Mouse (Mus musculus): ENCODE results near the gene Smco1. TPM values are rescaled to one million over a fixed set of nuclear protein-coding genes. Genes with fewer than 3 reads are reported as not detected.

Gene Smco1
- polyA plus RNA-seq, 1 experiment from 2014 or later, result not detected

DNA sequence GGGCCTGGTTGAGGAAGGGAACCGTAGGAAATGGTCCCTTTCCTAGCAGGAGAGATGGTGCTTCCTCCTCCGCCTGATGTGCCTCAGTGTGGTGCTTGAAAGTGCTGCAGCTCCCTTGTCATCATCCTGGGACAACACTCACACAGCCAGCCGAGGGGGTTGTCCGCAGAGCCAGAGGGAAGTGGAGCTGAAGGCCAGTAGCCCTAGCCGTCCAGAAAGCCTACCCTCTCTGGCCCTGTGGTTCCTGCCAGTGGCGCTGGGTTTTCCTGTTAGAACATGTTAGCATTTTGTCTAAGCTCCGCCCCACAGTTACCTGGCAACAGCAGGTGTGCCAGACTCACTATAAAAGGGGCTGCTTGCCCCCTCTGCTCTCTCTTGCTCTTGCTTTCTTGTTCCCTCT is 52.7 kb downstream of the Smco1 start:
- Histone ChIP-seq H3K4me1 (no peaks in the 10 kb centered on the region), H3K9ac (no peak overlapping the region), H3K4me2 (no peak overlapping the region), H3K9me3 (replicated peaks) (no peaks in the 10 kb centered on the region), H3K27ac (no peak overlapping the region), H3K27me3 (no peaks in the 10 kb centered on the region), H3K4me3 (no peak overlapping the region), H3K36me3 (ENCODE audit: poor library complexity, severe bottlenecking) (no peaks in the 10 kb centered on the region)
- ATAC-seq, result no peak
- WGBS, result 47% methylated on average over 7 of the region's 7 CpGs

MicroRNAs encoded within 50 kb of the gene (microRNA counts, 519-probe panel; counts per million panel counts)
- microRNA mmu-miR-1946a, result 177 counts per million, percentile 53 among the panel's probes with 10 or more counts

Small RNA genes lying within 50 kb of the gene (microRNA-seq; reads per million reads assigned to microRNA genes)
- gene Mir1946a, result not detected

Other genes starting within 250 kb of the Smco1 start
- 42.5 and 45.4 TPM in 2 replicates for gene Pak2, start 192.1 kb upstream of the Smco1 start, polyA plus RNA-seq (2015; fragmentation: Nextera tagmentation; extraction: Ambion mirVana)
- gene Pigx, start 171.7 kb upstream of the Smco1 start, polyA plus RNA-seq (2015; fragmentation: Nextera tagmentation; extraction: Ambion mirVana), result 148 and 158 TPM in 2 replicates
- 39.5 and 44.3 TPM in 2 replicates for gene Cep19, start 171.7 kb upstream of the Smco1 start, polyA plus RNA-seq (2015; fragmentation: Nextera tagmentation; extraction: Ambion mirVana)
- gene Nrros, start 105.9 kb upstream of the Smco1 start, polyA plus RNA-seq (2015; fragmentation: Nextera tagmentation; extraction: Ambion mirVana), result 6.7 and 7.2 TPM in 2 replicates
- gene Bex6, start 91.6 kb upstream of the Smco1 start, polyA plus RNA-seq (2015; fragmentation: Nextera tagmentation; extraction: Ambion mirVana), result not detected in 2 replicates
- 8.8 and 8.9 TPM in 2 replicates for gene Fbxo45, start 24.3 kb upstream of the Smco1 start, polyA plus RNA-seq (2015; fragmentation: Nextera tagmentation; extraction: Ambion mirVana)
- 15.4 and 18.3 TPM in 2 replicates for gene Wdr53, start 24.2 kb upstream of the Smco1 start, polyA plus RNA-seq (2015; fragmentation: Nextera tagmentation; extraction: Ambion mirVana)
- gene Rnf168, start 6.0 kb downstream of the Smco1 start, polyA plus RNA-seq (2015; fragmentation: Nextera tagmentation; extraction: Ambion mirVana), result 38.5 and 39.3 TPM in 2 replicates
- 29.9 and 32.0 TPM in 2 replicates for gene Ubxn7, start 60.8 kb downstream of the Smco1 start, polyA plus RNA-seq (2015; fragmentation: Nextera tagmentation; extraction: Ambion mirVana)
- not detected in 2 replicates for gene Tm4sf19, start 129.0 kb downstream of the Smco1 start, polyA plus RNA-seq (2015; fragmentation: Nextera tagmentation; extraction: Ambion mirVana)
- 34.5 and 37.5 TPM in 2 replicates for gene Tctex1d2, start 148.2 kb downstream of the Smco1 start, polyA plus RNA-seq (2015; fragmentation: Nextera tagmentation; extraction: Ambion mirVana)
- gene Pcyt1a, start 159.5 kb downstream of the Smco1 start, polyA plus RNA-seq (2015; fragmentation: Nextera tagmentation; extraction: Ambion mirVana), result 44.1 and 48.1 TPM in 2 replicates
- 0.25 and 0.49 TPM in 2 replicates for gene Slc51a, start 216.4 kb downstream of the Smco1 start, polyA plus RNA-seq (2015; fragmentation: Nextera tagmentation; extraction: Ambion mirVana)
- gene Zdhhc19, start 224.8 kb downstream of the Smco1 start, polyA plus RNA-seq (2015; fragmentation: Nextera tagmentation; extraction: Ambion mirVana), result not detected in 2 replicates